ENCODE assay signal across 13 mouse cellular contexts in the genomic region with DNA sequence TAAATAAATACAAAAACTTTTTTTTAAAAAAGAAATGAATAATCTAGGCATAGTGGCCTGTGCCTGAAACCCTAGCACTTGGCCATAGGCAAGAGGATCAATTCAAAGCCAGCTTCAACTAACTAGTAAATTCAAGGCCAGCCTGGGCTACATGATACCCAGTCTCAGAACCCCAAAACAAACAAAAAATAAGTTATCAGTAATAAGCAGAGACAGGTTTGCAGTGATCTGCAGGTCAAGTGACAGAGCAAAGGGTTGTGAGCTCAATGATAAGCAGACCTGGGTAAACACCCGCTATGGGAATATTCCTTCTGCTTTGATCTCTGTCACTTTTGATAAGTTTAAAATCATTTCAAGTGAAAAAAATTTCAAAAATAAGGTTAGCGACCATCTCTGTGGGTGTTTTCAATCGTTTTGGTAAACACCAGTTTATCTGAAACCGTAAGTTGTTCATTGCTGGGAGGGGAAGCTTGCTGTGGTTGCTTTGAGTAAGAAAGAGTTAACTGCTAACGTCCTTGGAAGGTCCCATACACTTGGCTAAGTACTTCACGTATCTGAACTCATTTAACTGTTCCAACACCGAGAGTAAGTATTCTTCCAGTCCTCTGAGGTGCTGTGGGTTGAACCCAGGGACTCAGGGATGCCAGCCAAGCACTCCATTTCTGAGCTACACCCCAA.
"Had no signal": no experiment of that assay in that cellular context is flagged by ENCODE, and none has a peak within 500 bp of the region (broad histone marks: within the 10 kb centered on the region; RNA-seq: fewer than 3 reads in every experiment).

No protein-coding gene starts in this region.

- ATAC-seq: intestine, embryonic 15.5 days; midbrain, embryonic 13.5 days had no signal

- H3K4me3 ChIP-seq: intestine, embryonic 15.5 days; kidney, embryonic 15.5 days; limb, embryonic 15.5 days; midbrain, embryonic 13.5 days had no signal

- H3K4me2 ChIP-seq: intestine, embryonic 15.5 days; kidney, embryonic 15.5 days; limb, embryonic 15.5 days; lung, embryonic 14.5 days; midbrain, embryonic 13.5 days had no signal

- H3K4me1 ChIP-seq: intestine, embryonic 15.5 days had no signal

- DNase-seq: kidney, adult 2 months; kidney, postnatal 14 days; layer of hippocampus, postnatal 36 days; lung, embryonic 14.5 days; lung, postnatal 10 days; right cerebral cortex, adult 18-20 months; right cerebral cortex, postnatal 25 days; thymus, postnatal 36 days had no signal

- H3K27ac ChIP-seq: intestine, embryonic 15.5 days; kidney, embryonic 15.5 days; limb, embryonic 15.5 days; macrophage; midbrain, embryonic 13.5 days had no signal

- H3K36me3 ChIP-seq: intestine, embryonic 15.5 days; kidney, embryonic 15.5 days; limb, embryonic 15.5 days; midbrain, embryonic 13.5 days had no signal

- H3K9me3 ChIP-seq: intestine, embryonic 15.5 days; kidney, embryonic 15.5 days; limb, embryonic 15.5 days; midbrain, embryonic 13.5 days had no signal

- H3K27me3 ChIP-seq: intestine, embryonic 15.5 days; kidney, embryonic 15.5 days; limb, embryonic 15.5 days; midbrain, embryonic 13.5 days had no signal

- H3K9ac ChIP-seq: intestine, embryonic 15.5 days; kidney, embryonic 15.5 days; limb, embryonic 15.5 days; lung, embryonic 14.5 days; midbrain, embryonic 13.5 days had no signal
